Mouse (Mus musculus) G1E (cell line): ENCODE data around the gene Mapk8ip2.

Source experiments
- CTCF ChIP-seq: IDR thresholded peaks from 2 replicates; pipeline ENCODE4 v1.5.1; 2012; ENCODE audit warnings: low read depth, low read length, inconsistent platforms, mixed read lengths
- GATA1 ChIP-seq: IDR thresholded peaks from 2 replicates; pipeline ENCODE4 v1.6.1; 2012; ENCODE audit warnings: borderline replicate concordance, low read length, inconsistent platforms, mixed read lengths
- GATA2 ChIP-seq: IDR thresholded peaks from 2 replicates; pipeline ENCODE4 v1.6.1; 2012; ENCODE audit warnings: low read depth, low read length, inconsistent platforms, borderline replicate concordance
- POLR2AphosphoS5 ChIP-seq: IDR thresholded peaks from 2 replicates; pipeline ENCODE4 v1.6.1; 2012; ENCODE audit warnings: low read depth, low read length, inconsistent platforms; ENCODE audit not compliant: insufficient replicate concordance
- TAL1 ChIP-seq: conservative IDR thresholded peaks from 2 replicates; pipeline ENCODE4 v1.6.1; 2012; ENCODE audit warnings: low read depth, low read length, inconsistent platforms, mixed read lengths

DNA sequence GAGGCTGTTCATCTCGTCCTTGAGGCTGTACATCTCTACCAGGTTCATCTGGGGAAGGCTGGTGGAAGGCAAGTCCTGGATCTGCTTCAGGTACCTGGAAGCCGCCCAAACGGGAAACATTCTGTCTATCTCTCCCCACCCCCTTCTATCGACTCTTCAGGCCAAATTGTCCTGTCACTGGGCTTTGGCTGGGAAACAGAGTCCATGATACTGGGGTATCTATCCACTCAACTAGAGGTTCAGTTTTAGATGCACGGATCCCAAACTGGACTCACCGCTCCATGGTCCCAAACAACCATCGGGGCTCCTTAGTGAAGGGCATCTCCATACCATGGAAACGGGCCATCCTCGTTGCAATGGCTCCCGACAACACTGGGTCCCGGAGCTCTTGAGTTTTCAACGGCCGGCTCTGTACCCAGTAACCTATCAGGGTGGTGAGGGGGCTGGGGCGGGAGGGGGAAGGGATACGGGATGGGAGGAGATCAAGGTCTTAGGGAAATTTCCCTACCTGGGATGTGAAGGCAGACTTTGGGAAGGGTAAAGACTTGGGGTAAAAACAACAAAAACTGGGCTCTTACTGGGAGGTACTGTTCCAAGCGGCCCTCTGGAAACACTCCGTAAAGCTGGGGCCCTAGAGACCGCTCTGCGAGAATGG, 25.4 kb upstream of the Mapk8ip2 start:
- TF ChIP-seq CTCF, result no peak
- no peak for TF ChIP-seq POLR2AphosphoS5
- TF ChIP-seq TAL1, result no peak
- TF ChIP-seq GATA1, result no peak
- no peak for TF ChIP-seq GATA2
